Mouse (Mus musculus): ENCODE measurements around the gene Arsg. TPM values are rescaled to one million over a fixed set of nuclear protein-coding genes. Genes with fewer than 3 reads are reported as not detected.

The Arsg gene
- polyA plus RNA-seq, 1 experiment from 2014 or later, result 4.2 TPM

DNA sequence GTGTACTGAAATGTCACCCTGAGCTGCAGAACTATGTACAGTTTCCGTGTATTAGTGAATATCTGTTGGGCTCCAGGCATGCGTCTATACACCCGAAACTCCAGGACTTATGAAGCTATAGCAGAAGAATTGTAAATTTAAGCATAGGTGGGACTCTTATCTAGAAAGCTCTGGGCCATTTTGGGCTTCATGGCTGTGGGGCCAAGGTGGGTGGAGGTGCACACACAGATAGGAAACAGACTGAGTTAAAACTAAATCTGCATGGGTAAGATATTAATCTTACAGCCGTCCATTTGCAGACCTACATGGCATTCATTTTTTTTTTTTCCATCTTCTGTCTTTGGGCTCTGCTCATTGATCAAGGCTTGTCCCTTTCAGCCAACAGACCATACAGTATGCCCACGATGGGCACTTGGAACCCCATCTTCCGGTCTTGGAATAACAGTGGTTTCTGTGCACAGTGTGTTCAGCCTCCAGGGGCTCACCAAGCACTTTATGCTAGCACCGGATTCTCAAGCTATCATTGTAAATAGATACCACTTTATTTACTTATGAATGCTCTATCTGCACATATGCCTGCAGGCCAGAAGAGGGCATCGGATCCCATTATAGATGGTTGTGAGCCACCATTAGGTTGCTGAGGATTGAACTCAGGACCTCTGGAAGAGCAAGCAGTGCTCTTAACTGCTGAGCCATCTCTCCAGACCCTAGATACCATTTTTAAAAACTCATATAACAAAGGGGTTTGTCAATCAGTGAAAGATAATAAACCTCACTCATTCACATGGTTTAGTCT is 29.5 kb upstream of the Arsg start:
- no peaks in the 10 kb centered on the region for H3K9me3 ChIP-seq
- H3K4me1 ChIP-seq, result peaks cover 18% of the 10 kb centered on the region
- ATAC-seq (ENCODE audit: low FRiP score, low read depth), result no peak

DNA sequence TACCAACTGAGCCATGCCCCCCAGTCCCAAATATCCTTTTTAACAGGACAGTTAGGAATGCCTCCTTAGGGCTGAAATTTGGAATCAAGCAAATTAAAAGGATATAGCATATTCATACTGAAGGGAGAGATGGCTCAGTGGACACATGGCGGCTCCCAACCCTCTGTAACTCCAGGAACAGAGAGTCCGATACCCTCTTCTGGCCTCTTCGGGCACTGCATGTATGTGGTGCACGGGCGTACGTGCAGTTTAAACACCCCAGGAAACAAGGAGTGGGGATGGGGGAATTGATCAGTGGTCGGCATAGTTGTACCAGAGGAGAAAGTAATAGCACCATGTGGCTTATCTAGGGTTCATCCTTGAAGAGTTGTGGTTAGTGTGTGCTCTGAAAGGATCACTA is 28.6 kb upstream of the Arsg start:
- Histone ChIP-seq H3K36me3 (no peaks in the 10 kb centered on the region), H3K4me2 (replicated peaks) (no peak overlapping the region), H3K4me1 (peaks cover 15% of the 10 kb centered on the region), H3K9ac (no peak overlapping the region), H3K27ac (no peak overlapping the region), H3K9me3 (no peaks in the 10 kb centered on the region), H3K4me3 (no peak overlapping the region), H3K27me3 (peaks cover 4% of the 10 kb centered on the region; the same call in 1 of the 2 replicates)
- WGBS, result 58% methylated on average over 7 of the region's 7 CpGs
- no peak for ATAC-seq (ENCODE audit: low FRiP score, low read depth)

More for the DNA sequence above, 29.5 kb upstream of the Arsg start:
- Histone ChIP-seq H3K9ac (no peak overlapping the region), H3K27me3 (peaks cover 4% of the 10 kb centered on the region; the same call in 1 of the 2 replicates), H3K36me3 (no peaks in the 10 kb centered on the region), H3K4me3 (no peak overlapping the region), H3K27ac (no peak overlapping the region), H3K4me2 (replicated peaks) (no peak overlapping the region)
- WGBS, result 92% methylated on average over 8 of the region's 8 CpGs

GRCm38 (mm10) chr11:109445438-109446035 is 27.6 kb upstream of the Arsg start:
- Histone ChIP-seq H3K27me3 (peaks cover 4% of the 10 kb centered on the region; the same call in 1 of the 2 replicates), H3K4me3 (no peak overlapping the region), H3K9me3 (no peaks in the 10 kb centered on the region), H3K9ac (no peak overlapping the region), H3K4me1 (peaks cover 5% of the 10 kb centered on the region), H3K27ac (no peak overlapping the region), H3K4me2 (replicated peaks) (no peak overlapping the region), H3K36me3 (no peaks in the 10 kb centered on the region)
- 51% methylated on average over 13 of the region's 13 CpGs for WGBS
- ATAC-seq (ENCODE audit: low FRiP score, low read depth), result no peak

DNA sequence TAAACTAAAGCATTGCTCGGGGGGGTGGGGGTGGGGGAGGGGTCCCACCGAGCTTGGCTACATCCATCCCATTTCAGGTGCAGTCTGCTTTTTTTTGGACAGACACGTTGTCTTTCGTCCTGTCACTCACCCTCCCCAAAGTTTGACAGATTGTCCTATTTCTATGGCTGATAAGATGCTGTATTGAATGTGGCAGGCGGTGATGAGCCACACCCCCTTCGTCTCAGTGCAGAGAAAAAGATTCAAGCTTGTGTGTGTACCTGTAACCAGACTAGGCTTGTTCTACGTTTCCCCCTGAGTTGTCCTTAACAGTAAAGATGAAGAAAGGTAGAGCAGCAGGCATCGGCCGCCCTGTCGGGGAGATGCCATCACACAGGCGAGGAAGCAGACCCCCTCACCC is 22.0 kb upstream of the Arsg start:
- no peak overlapping the region for H3K4me3 ChIP-seq
- H3K4me2 ChIP-seq (replicated peaks), result no peak overlapping the region
- no peaks in the 10 kb centered on the region for H3K4me1 ChIP-seq
- no peak overlapping the region for H3K27ac ChIP-seq
- no peaks in the 10 kb centered on the region for H3K36me3 ChIP-seq
- no peak for ATAC-seq (ENCODE audit: low FRiP score, low read depth)
- no peak overlapping the region for H3K9ac ChIP-seq
- 86% methylated on average over 11 of the region's 11 CpGs for WGBS
- H3K27me3 ChIP-seq, result no peaks in the 10 kb centered on the region
- H3K9me3 ChIP-seq, result no peaks in the 10 kb centered on the region

- WGBS, result 85% methylated on average over 5 of the region's 5 CpGs
- no peak overlapping the region for H3K9ac ChIP-seq
- no peak overlapping the region for H3K4me3 ChIP-seq
- no peak overlapping the region for H3K4me2 ChIP-seq (replicated peaks)
- H3K36me3 ChIP-seq, result no peaks in the 10 kb centered on the region
- no peaks in the 10 kb centered on the region for H3K27me3 ChIP-seq
- no peaks in the 10 kb centered on the region for H3K9me3 ChIP-seq
- ATAC-seq (ENCODE audit: low FRiP score, low read depth), result no peak
- H3K4me1 ChIP-seq, result no peaks in the 10 kb centered on the region
- no peak overlapping the region for H3K27ac ChIP-seq
Observed at GRCm38 (mm10) chr11:109456261-109456660, 16.9 kb upstream of the Arsg start.

- H3K27me3 ChIP-seq, result no peaks in the 10 kb centered on the region
- H3K4me1 ChIP-seq, result no peaks in the 10 kb centered on the region
- no peak overlapping the region for H3K27ac ChIP-seq
- no peaks in the 10 kb centered on the region for H3K36me3 ChIP-seq
- H3K4me3 ChIP-seq, result no peak overlapping the region
- no peak for ATAC-seq (ENCODE audit: low FRiP score, low read depth)
- WGBS, result 95% methylated on average over 11 of the region's 11 CpGs
- H3K4me2 ChIP-seq (replicated peaks), result no peak overlapping the region
- no peaks in the 10 kb centered on the region for H3K9me3 ChIP-seq
- H3K9ac ChIP-seq, result no peak overlapping the region
Observed at GRCm38 (mm10) chr11:109458165-109458564, 15.0 kb upstream of the Arsg start.

DNA sequence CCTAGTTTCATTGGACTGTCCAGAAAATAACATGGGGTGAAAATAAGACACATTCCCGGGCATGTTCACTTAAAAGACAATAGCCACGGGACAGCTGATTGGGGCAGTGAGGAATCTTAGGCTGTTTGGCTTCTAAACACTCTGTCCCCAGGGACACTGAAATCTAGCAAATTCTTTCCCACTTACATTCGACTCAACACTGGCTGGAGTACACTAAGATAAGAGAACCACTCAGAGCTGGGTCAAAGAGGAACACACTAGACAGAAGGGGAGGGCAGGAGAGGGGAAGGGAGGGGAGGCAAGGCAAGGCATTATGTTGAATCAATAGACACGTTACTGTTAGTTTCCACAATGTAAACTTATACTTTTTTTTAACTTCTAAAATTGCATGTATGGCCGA is 12.6 kb upstream of the Arsg start:
- no peak overlapping the region for H3K4me2 ChIP-seq (replicated peaks)
- 77% methylated on average over 5 of the region's 5 CpGs for WGBS
- H3K36me3 ChIP-seq, result no peaks in the 10 kb centered on the region
- H3K9me3 ChIP-seq, result no peaks in the 10 kb centered on the region
- no peak overlapping the region for H3K9ac ChIP-seq
- H3K27me3 ChIP-seq, result no peaks in the 10 kb centered on the region
- H3K4me3 ChIP-seq, result no peak overlapping the region
- no peaks in the 10 kb centered on the region for H3K4me1 ChIP-seq
- no peak overlapping the region for H3K27ac ChIP-seq
- no peak for ATAC-seq (ENCODE audit: low FRiP score, low read depth)

DNA sequence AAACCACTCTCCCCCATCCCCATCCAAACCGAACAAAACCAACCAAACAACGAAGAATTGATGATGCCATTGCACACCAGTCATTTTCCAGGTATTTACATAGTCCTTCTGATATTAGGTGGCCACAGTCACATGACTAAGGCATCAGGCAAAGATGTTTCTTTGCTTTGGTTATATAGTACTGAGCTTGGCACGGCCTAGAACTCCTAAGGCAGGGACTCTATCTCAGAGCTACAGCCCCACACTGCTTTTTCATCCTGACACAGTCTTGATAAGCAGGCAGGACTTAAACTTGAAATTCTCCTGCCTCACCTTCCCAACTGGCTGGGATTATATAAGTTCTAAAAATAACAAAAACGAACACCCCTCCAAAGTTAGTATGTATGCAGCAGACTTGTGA is 8.1 kb upstream of the Arsg start:
- no peaks in the 10 kb centered on the region for H3K4me1 ChIP-seq
- no peak overlapping the region for H3K4me3 ChIP-seq
- no peak overlapping the region for H3K9ac ChIP-seq
- H3K27me3 ChIP-seq, result 0 out of 2 replicates have a peak, but pooled peaks cover under 1% of the 10 kb centered on the region
- 91% methylated on average over 4 of the region's 4 CpGs for WGBS
- no peak for ATAC-seq (ENCODE audit: low FRiP score, low read depth)
- no peaks in the 10 kb centered on the region for H3K9me3 ChIP-seq
- H3K4me2 ChIP-seq (replicated peaks), result no peak overlapping the region
- H3K36me3 ChIP-seq, result no peaks in the 10 kb centered on the region
- H3K27ac ChIP-seq, result no peak overlapping the region

GRCm38 (mm10) chr11:109466987-109467386 is 6.2 kb upstream of the Arsg start:
- Histone ChIP-seq H3K27me3 (peaks cover 17% of the 10 kb centered on the region), H3K27ac (no peak overlapping the region), H3K4me2 (replicated peaks) (no peak overlapping the region), H3K4me1 (peaks cover 9% of the 10 kb centered on the region), H3K36me3 (no peaks in the 10 kb centered on the region), H3K4me3 (no peak overlapping the region), H3K9ac (no peak overlapping the region), H3K9me3 (no peaks in the 10 kb centered on the region)
- 67% methylated on average over 8 of the region's 8 CpGs for WGBS
- no peak for ATAC-seq (ENCODE audit: low FRiP score, low read depth)

GRCm38 (mm10) chr11:109468133-109468532 is 5.0 kb upstream of the Arsg start:
- WGBS, result 92% methylated on average over 5 of the region's 5 CpGs

GRCm38 (mm10) chr11:109470170-109470569 is 3.0 kb upstream of the Arsg start:
- no peaks in the 10 kb centered on the region for H3K36me3 ChIP-seq
- H3K27me3 ChIP-seq, result peaks cover 26% of the 10 kb centered on the region
- 52% methylated on average over 9 of the region's 9 CpGs for WGBS
- no peak overlapping the region for H3K4me2 ChIP-seq (replicated peaks)
- H3K4me3 ChIP-seq, result no peak overlapping the region
- no peak for ATAC-seq (ENCODE audit: low FRiP score, low read depth)
- H3K9ac ChIP-seq, result no peak overlapping the region
- no peak overlapping the region for H3K27ac ChIP-seq
- H3K4me1 ChIP-seq, result peaks cover 16% of the 10 kb centered on the region
- H3K9me3 ChIP-seq, result no peaks in the 10 kb centered on the region

More at GRCm38 (mm10) chr11:109468133-109468532, 5.0 kb upstream of the Arsg start:
- Histone ChIP-seq H3K4me3 (no peak overlapping the region), H3K27me3 (peaks cover 17% of the 10 kb centered on the region), H3K36me3 (no peaks in the 10 kb centered on the region), H3K27ac (no peak overlapping the region), H3K9ac (no peak overlapping the region), H3K4me1 (peaks cover 14% of the 10 kb centered on the region), H3K9me3 (no peaks in the 10 kb centered on the region), H3K4me2 (replicated peaks) (no peak overlapping the region)
- no peak for ATAC-seq (ENCODE audit: low FRiP score, low read depth)

- whole genome bisulfite sequencing, result 26% methylated on average over 15 of the region's 15 CpGs
- Histone ChIP-seq H3K27me3 (peaks cover 33% of the 10 kb centered on the region), H3K36me3 (no peaks in the 10 kb centered on the region), H3K27ac (no peak overlapping the region), H3K4me3 (0 out of 2 replicates have a peak overlapping the region, but pooled peaks have one; percentile 74), H3K4me2 (replicated peaks) (peak overlapping the region; percentile 91), H3K9me3 (no peaks in the 10 kb centered on the region), H3K4me1 (peaks cover 16% of the 10 kb centered on the region), H3K9ac (no peak overlapping the region)
- no peak for ATAC-seq (ENCODE audit: low FRiP score, low read depth)
Observed at GRCm38 (mm10) chr11:109470921-109471861, 2.0 kb upstream of the Arsg start.
